Mouse (Mus musculus) lung, embryonic 14.5 days (tissue): Measurements from ENCODE around the gene Ankrd55. TPM values are rescaled to one million over a fixed set of nuclear protein-coding genes. Genes with fewer than 3 reads are reported as not detected.
"Not testable (repeated sequence)": the region's sequence is repeated elsewhere in the genome, so short reads cannot be mapped to it uniquely, and the experiment has no call there.

Source experiments
- ATAC-seq: fragments of 200-750 bp; cut with Nextera tagmentation; 2 replicates; pipeline ENCODE4 v1.8.0; 2017; ENCODE audit warnings: mild to moderate bottlenecking, moderate TSS enrichment, moderate library complexity; ENCODE audit not compliant: insufficient read depth
- DNase-seq: peaks from one replicate; pipeline ENCODE4 v3.0.0-alpha.2; 2015
- H3K27ac ChIP-seq: fragments of 300-500 bp; sonication (generic); 2 replicates; pipeline ENCODE4 v1.5.1; 2014; ENCODE audit warnings: low read depth, mild to moderate bottlenecking, moderate library complexity
- H3K27me3 ChIP-seq: fragments of 300-500 bp; sonication (generic); 2 replicates; pipeline ENCODE4 v1.6.1; 2014; ENCODE audit warnings: low read length, control low read depth; ENCODE audit not compliant: insufficient read depth
- H3K36me3 ChIP-seq: fragments of 300-500 bp; sonication (generic); 2 replicates; pipeline ENCODE4 v1.6.1; 2014; ENCODE audit warnings: control low read depth; ENCODE audit not compliant: insufficient read depth
- H3K4me1 ChIP-seq: fragments of 300-500 bp; sonication (generic); 2 replicates; pipeline ENCODE4 v1.6.1; 2014; ENCODE audit warnings: antibody characterized with exemption, control low read depth; ENCODE audit not compliant: insufficient read depth
- H3K4me2 ChIP-seq: fragments of 300-500 bp; sonication (generic); 2 replicates; pipeline ENCODE4 v1.6.1; 2014; ENCODE audit warnings: mild to moderate bottlenecking
- H3K4me3 ChIP-seq: fragments of 300-500 bp; sonication (generic); 2 replicates; pipeline ENCODE4 v1.5.1; 2014; ENCODE audit warnings: low read depth, low read length
- H3K9ac ChIP-seq: fragments of 300-500 bp; sonication (generic); 2 replicates; pipeline ENCODE4 v1.6.1; 2014
- H3K9me3 ChIP-seq: fragments of 300-500 bp; sonication (generic); 2 replicates; pipeline ENCODE4 v1.6.1; 2016; ENCODE audit warnings: low read depth, low read length, control low read depth
- CTCF ChIP-seq: IDR thresholded peaks from 2 replicates; pipeline ENCODE4 v1.5.1; 2016; ENCODE audit warnings: antibody characterized with exemption, low read depth
- WGBS: fragments of 180-500 bp; shearing (Covaris S2); extraction: QIAGEN DNeasy Blood & Tissue Kit; methylation state at CpG from one replicate; pipeline ENCODE4 v1.1.7; 2014; 5-methylcytosine and 5-hydroxymethylcytosine counted together
- polyA plus RNA-seq: library from polyadenylated mRNA; unstranded; fragments of >200 nt; fragmentation: Nextera tagmentation; extraction: Ambion mirVana; gene quantifications from 2 replicates; pipeline ENCODE4 v1.2.1, GENCODE M21; 2014

The Ankrd55 gene
- polyA plus RNA-seq, 1 experiment from 2014 or later: 0.18 TPM

DNA sequence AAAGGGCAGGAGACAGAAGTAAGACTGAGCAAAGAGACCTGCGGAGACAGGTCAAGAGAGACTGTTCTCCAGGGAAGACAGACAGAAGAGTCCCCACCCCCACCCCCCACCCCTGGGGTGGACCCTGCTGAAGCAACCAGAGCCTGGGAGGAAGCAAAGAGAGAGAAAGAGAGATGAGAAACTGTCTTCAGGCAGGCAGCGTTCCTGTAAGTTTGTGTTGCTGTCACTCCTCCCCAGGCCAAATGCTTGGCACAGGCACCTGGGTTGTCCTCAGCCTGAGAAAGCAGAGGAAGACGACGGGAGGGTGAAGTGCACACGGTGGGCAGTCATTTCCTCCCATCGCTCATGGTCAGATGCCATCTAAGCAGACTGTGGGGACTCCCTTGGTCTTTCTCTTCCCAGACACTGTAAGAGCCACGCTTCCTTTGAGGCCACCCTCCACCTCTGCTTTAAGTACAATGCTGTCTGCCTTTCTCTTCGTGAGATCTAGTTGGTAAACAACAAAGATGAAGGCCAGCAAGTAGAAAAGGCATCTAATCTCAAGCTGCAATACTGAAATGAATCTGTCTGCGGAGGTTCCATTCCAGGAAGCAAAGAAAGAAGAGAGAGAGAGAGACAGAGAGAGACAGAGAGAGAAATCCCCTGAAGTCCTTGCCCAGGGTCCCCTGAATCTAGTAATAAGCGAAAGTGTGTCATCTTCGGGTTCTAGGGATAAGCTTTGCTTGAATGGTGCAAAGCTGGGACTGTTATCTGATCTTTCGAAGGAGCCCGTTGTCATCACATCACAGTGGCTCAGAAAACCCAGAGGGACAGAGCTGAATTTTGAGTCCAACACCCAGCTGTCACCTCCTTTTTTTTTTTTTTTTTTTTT, 138.2 kb downstream of the Ankrd55 start:
- TF ChIP-seq CTCF: no peak
- 45% methylated on average over 13 of the region's 13 CpGs for WGBS
- Histone ChIP-seq H3K9ac (no peak overlapping the region), H3K36me3 (no peaks in the 10 kb centered on the region), H3K4me2 (no peak overlapping the region), H3K27ac (no peak overlapping the region), H3K4me3 (no peak overlapping the region), H3K27me3 (no peaks in the 10 kb centered on the region), H3K4me1 (no peaks in the 10 kb centered on the region), H3K9me3 (no peaks in the 10 kb centered on the region)
- ATAC-seq (no peak), DNase-seq (no peak)

- H3K4me1 ChIP-seq, H3K27me3 ChIP-seq, H3K9me3 ChIP-seq, DNase-seq, H3K36me3 ChIP-seq, H3K4me2 ChIP-seq, H3K9ac ChIP-seq, H3K27ac ChIP-seq, ATAC-seq, H3K4me3 ChIP-seq: not testable (repeated sequence)
- WGBS: 92% methylated on average over 4 of the region's 4 CpGs
Observed at GRCm38 (mm10) chr13:112427136-112427470, 138.9 kb downstream of the Ankrd55 start.

GRCm38 (mm10) chr13:112427521-112427920, 139.3 kb downstream of the Ankrd55 start:
- no peak for TF ChIP-seq CTCF
- H3K4me2 ChIP-seq: no peak overlapping the region
- H3K9ac ChIP-seq: no peak overlapping the region
- H3K9me3 ChIP-seq: no peaks in the 10 kb centered on the region
- ATAC-seq (no peak), DNase-seq (no peak)
- H3K36me3 ChIP-seq: no peaks in the 10 kb centered on the region
- no peaks in the 10 kb centered on the region for H3K27me3 ChIP-seq
- 85% methylated on average over 15 of the region's 15 CpGs for WGBS
- no peak overlapping the region for H3K27ac ChIP-seq
- no peak overlapping the region for H3K4me3 ChIP-seq
- H3K4me1 ChIP-seq: no peaks in the 10 kb centered on the region

DNA sequence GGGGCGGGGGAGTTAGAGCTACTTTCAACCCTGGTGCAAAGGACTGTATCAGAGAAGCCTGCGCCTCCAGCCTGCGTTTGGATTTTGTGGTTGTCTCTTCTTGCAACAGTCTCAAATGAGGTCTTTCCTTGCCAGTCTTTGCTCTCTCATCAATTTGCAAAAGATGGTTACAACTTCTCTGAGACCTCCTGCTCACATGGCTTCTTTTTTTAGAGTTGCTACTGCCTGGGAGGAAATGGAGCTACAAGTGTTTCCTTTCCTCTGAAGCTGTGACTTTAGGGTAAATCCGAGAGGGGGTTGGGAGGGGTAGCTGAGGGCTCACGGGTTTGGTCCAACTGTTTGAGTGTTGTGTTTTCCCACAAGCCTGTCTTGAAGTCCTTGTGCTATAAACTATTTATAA, 145.0 kb downstream of the Ankrd55 start:
- Histone ChIP-seq H3K9ac (no peak overlapping the region), H3K4me2 (no peak overlapping the region), H3K9me3 (no peaks in the 10 kb centered on the region), H3K27ac (no peak overlapping the region), H3K36me3 (no peaks in the 10 kb centered on the region), H3K4me1 (no peaks in the 10 kb centered on the region), H3K4me3 (no peak overlapping the region), H3K27me3 (no peaks in the 10 kb centered on the region)
- ATAC-seq: no peak
- TF ChIP-seq CTCF: no peak
- 47% methylated on average over 5 of the region's 5 CpGs for WGBS
- DNase-seq: peak; percentile 31

Other genes with a start within 250 kb of the Ankrd55 start
- gene Il6st, start 175.6 kb downstream of the Ankrd55 start, polyA plus RNA-seq: 41.0 and 41.3 TPM in 2 replicates